Mouse (Mus musculus): ENCODE results near the gene Sirt4. TPM values are rescaled to one million over a fixed set of nuclear protein-coding genes. Genes with fewer than 3 reads are reported as not detected.
A peak's percentile ranks its signal among the peaks of the same experiment; 100 is the strongest.
"Not testable (repeated sequence)": the region's sequence is repeated elsewhere in the genome, so short reads cannot be mapped to it uniquely, and the experiment has no call there.

Sirt4 gene
- polyA plus RNA-seq, 1 experiment from 2014 or later = 18.7 TPM

- Histone ChIP-seq H3K4me2 (ENCODE audit: low read depth, low read length) (no peak overlapping the region), H3K9me3 (replicated peaks; ENCODE audit: control insufficient read depth, low read length) (no peaks in the 10 kb centered on the region), H3K36me3 (ENCODE audit: control insufficient read depth, insufficient read depth) (no peaks in the 10 kb centered on the region), H3K4me3 (ENCODE audit: low read length) (no peak overlapping the region), H3K4me1 (ENCODE audit: control insufficient read depth, insufficient read depth, low read length) (peaks cover 12% of the 10 kb centered on the region), H3K27ac (ENCODE audit: low read length) (no peak overlapping the region), H3K9ac (ENCODE audit: low read length) (no peak overlapping the region), H3K27me3 (ENCODE audit: control insufficient read depth, insufficient read depth, low read length) (no peaks in the 10 kb centered on the region)
- ATAC-seq (replicated peaks; ENCODE audit: extremely low read depth, insufficient read depth, low FRiP score) = no peak
- 83% methylated on average over 3 of the region's 3 CpGs for WGBS
These were observed 35.3 kb downstream of the Sirt4 start for GRCm38 (mm10) chr5:115449247-115449646.

- H3K27me3 ChIP-seq (ENCODE audit: control insufficient read depth, insufficient read depth, low read length) = no peaks in the 10 kb centered on the region
- no peak overlapping the region for H3K4me2 ChIP-seq (ENCODE audit: low read depth, low read length)
- 84% methylated on average over 17 of the region's 17 CpGs for WGBS
- H3K4me3 ChIP-seq (ENCODE audit: low read length) = no peak overlapping the region
- peaks cover 10% of the 10 kb centered on the region for H3K4me1 ChIP-seq (ENCODE audit: control insufficient read depth, insufficient read depth, low read length)
- no peak overlapping the region for H3K9ac ChIP-seq (ENCODE audit: low read length)
- no peak overlapping the region for H3K27ac ChIP-seq (ENCODE audit: low read length)
- H3K9me3 ChIP-seq (replicated peaks; ENCODE audit: control insufficient read depth, low read length) = no peaks in the 10 kb centered on the region
- H3K36me3 ChIP-seq (ENCODE audit: control insufficient read depth, insufficient read depth) = no peaks in the 10 kb centered on the region
- no peak for ATAC-seq (replicated peaks; ENCODE audit: extremely low read depth, insufficient read depth, low FRiP score)
These were observed 37.4 kb downstream of the Sirt4 start for GRCm38 (mm10) chr5:115447108-115447507.

GRCm38 (mm10) chr5:115444130-115444529 lies 40.4 kb downstream of the Sirt4 start:
- Histone ChIP-seq H3K36me3 (ENCODE audit: control insufficient read depth, insufficient read depth) (no peaks in the 10 kb centered on the region), H3K4me1 (ENCODE audit: control insufficient read depth, insufficient read depth, low read length) (no peaks in the 10 kb centered on the region), H3K27ac (ENCODE audit: low read length) (no peak overlapping the region), H3K27me3 (ENCODE audit: control insufficient read depth, insufficient read depth, low read length) (no peaks in the 10 kb centered on the region), H3K9ac (ENCODE audit: low read length) (no peak overlapping the region), H3K4me2 (ENCODE audit: low read depth, low read length) (no peak overlapping the region), H3K9me3 (replicated peaks; ENCODE audit: control insufficient read depth, low read length) (no peaks in the 10 kb centered on the region), H3K4me3 (ENCODE audit: low read length) (no peak overlapping the region)
- 92% methylated on average over 11 of the region's 11 CpGs for WGBS
- ATAC-seq (replicated peaks; ENCODE audit: extremely low read depth, insufficient read depth, low FRiP score) = no peak

- H3K4me2 ChIP-seq (ENCODE audit: low read depth, low read length); H3K9me3 ChIP-seq (replicated peaks; ENCODE audit: control insufficient read depth, low read length); ATAC-seq (replicated peaks; ENCODE audit: extremely low read depth, insufficient read depth, low FRiP score); H3K4me1 ChIP-seq (ENCODE audit: control insufficient read depth, insufficient read depth, low read length); H3K36me3 ChIP-seq (ENCODE audit: control insufficient read depth, insufficient read depth); H3K27ac ChIP-seq (ENCODE audit: low read length); H3K9ac ChIP-seq (ENCODE audit: low read length); H3K27me3 ChIP-seq (ENCODE audit: control insufficient read depth, insufficient read depth, low read length); H3K4me3 ChIP-seq (ENCODE audit: low read length): not testable (repeated sequence)
- WGBS = 72% methylated on average over 5 of the region's 5 CpGs
These were observed 41.9 kb downstream of the Sirt4 start for GRCm38 (mm10) chr5:115442663-115443062.

- no peaks in the 10 kb centered on the region for H3K27me3 ChIP-seq (ENCODE audit: control insufficient read depth, insufficient read depth, low read length)
- no peaks in the 10 kb centered on the region for H3K36me3 ChIP-seq (ENCODE audit: control insufficient read depth, insufficient read depth)
- H3K9ac ChIP-seq (ENCODE audit: low read length) = no peak overlapping the region
- ATAC-seq (replicated peaks; ENCODE audit: extremely low read depth, insufficient read depth, low FRiP score) = no peak
- no peak overlapping the region for H3K4me3 ChIP-seq (ENCODE audit: low read length)
- no peaks in the 10 kb centered on the region for H3K9me3 ChIP-seq (replicated peaks; ENCODE audit: control insufficient read depth, low read length)
- no peak overlapping the region for H3K4me2 ChIP-seq (ENCODE audit: low read depth, low read length)
- no peak overlapping the region for H3K27ac ChIP-seq (ENCODE audit: low read length)
- WGBS = 45% methylated on average over 14 of the region's 14 CpGs
- peaks cover 5% of the 10 kb centered on the region for H3K4me1 ChIP-seq (ENCODE audit: control insufficient read depth, insufficient read depth, low read length)
These were observed 43.2 kb downstream of the Sirt4 start for GRCm38 (mm10) chr5:115441205-115441849.

GRCm38 (mm10) chr5:115438667-115439066 lies 45.9 kb downstream of the Sirt4 start:
- 77% methylated on average over 7 of the region's 7 CpGs for WGBS
- no peaks in the 10 kb centered on the region for H3K9me3 ChIP-seq (replicated peaks; ENCODE audit: control insufficient read depth, low read length)
- H3K4me1 ChIP-seq (ENCODE audit: control insufficient read depth, insufficient read depth, low read length) = peaks cover 9% of the 10 kb centered on the region
- no peak for ATAC-seq (replicated peaks; ENCODE audit: extremely low read depth, insufficient read depth, low FRiP score)
- peaks cover 5% of the 10 kb centered on the region; the same call in 1 of the 2 replicates for H3K27me3 ChIP-seq (ENCODE audit: control insufficient read depth, insufficient read depth, low read length)
- H3K4me3 ChIP-seq (ENCODE audit: low read length) = no peak overlapping the region
- H3K36me3 ChIP-seq (ENCODE audit: control insufficient read depth, insufficient read depth) = no peaks in the 10 kb centered on the region
- no peak overlapping the region for H3K9ac ChIP-seq (ENCODE audit: low read length)
- H3K27ac ChIP-seq (ENCODE audit: low read length) = no peak overlapping the region
- no peak overlapping the region for H3K4me2 ChIP-seq (ENCODE audit: low read depth, low read length)

GRCm38 (mm10) chr5:115437945-115438315 lies 46.6 kb downstream of the Sirt4 start:
- Histone ChIP-seq H3K36me3 (ENCODE audit: control insufficient read depth, insufficient read depth) (no peaks in the 10 kb centered on the region), H3K27me3 (ENCODE audit: control insufficient read depth, insufficient read depth, low read length) (peaks cover 9% of the 10 kb centered on the region; the same call in 1 of the 2 replicates), H3K4me1 (ENCODE audit: control insufficient read depth, insufficient read depth, low read length) (peaks cover 9% of the 10 kb centered on the region), H3K9me3 (replicated peaks; ENCODE audit: control insufficient read depth, low read length) (no peaks in the 10 kb centered on the region), H3K4me3 (ENCODE audit: low read length) (no peak overlapping the region), H3K9ac (ENCODE audit: low read length) (no peak overlapping the region), H3K4me2 (ENCODE audit: low read depth, low read length) (no peak overlapping the region), H3K27ac (ENCODE audit: low read length) (no peak overlapping the region)
- WGBS = 45% methylated on average over 2 of the region's 2 CpGs
- ATAC-seq (replicated peaks; ENCODE audit: extremely low read depth, insufficient read depth, low FRiP score) = no peak

- Histone ChIP-seq H3K27ac (ENCODE audit: low read length) (no peak overlapping the region), H3K36me3 (ENCODE audit: control insufficient read depth, insufficient read depth) (no peaks in the 10 kb centered on the region), H3K4me1 (ENCODE audit: control insufficient read depth, insufficient read depth, low read length) (peaks cover 9% of the 10 kb centered on the region), H3K27me3 (ENCODE audit: control insufficient read depth, insufficient read depth, low read length) (peaks cover 9% of the 10 kb centered on the region; the same call in 1 of the 2 replicates), H3K4me2 (ENCODE audit: low read depth, low read length) (no peak overlapping the region), H3K9ac (ENCODE audit: low read length) (no peak overlapping the region), H3K9me3 (replicated peaks; ENCODE audit: control insufficient read depth, low read length) (no peaks in the 10 kb centered on the region), H3K4me3 (ENCODE audit: low read length) (no peak overlapping the region)
- ATAC-seq (replicated peaks; ENCODE audit: extremely low read depth, insufficient read depth, low FRiP score) = no peak
- WGBS = 72% methylated on average over 7 of the region's 7 CpGs
These were observed 47.1 kb downstream of the Sirt4 start for GRCm38 (mm10) chr5:115437242-115437944.

- H3K36me3 ChIP-seq (ENCODE audit: control insufficient read depth, insufficient read depth) = no peaks in the 10 kb centered on the region
- peak overlapping the region; percentile 86 for H3K4me2 ChIP-seq (ENCODE audit: low read depth, low read length)
- peaks cover 9% of the 10 kb centered on the region for H3K4me1 ChIP-seq (ENCODE audit: control insufficient read depth, insufficient read depth, low read length)
- peak overlapping the region; percentile 82 for H3K9ac ChIP-seq (ENCODE audit: low read length)
- H3K4me3 ChIP-seq (ENCODE audit: low read length) = peak overlapping the region; percentile 57
- under 1% methylated on average over 40 of the region's 43 CpGs for WGBS
- no peaks in the 10 kb centered on the region for H3K9me3 ChIP-seq (replicated peaks; ENCODE audit: control insufficient read depth, low read length)
- peak; percentile 35; the same call in 1 of the 2 replicates for ATAC-seq (replicated peaks; ENCODE audit: extremely low read depth, insufficient read depth, low FRiP score)
- peak overlapping the region; percentile 35 for H3K27ac ChIP-seq (ENCODE audit: low read length)
- H3K27me3 ChIP-seq (ENCODE audit: control insufficient read depth, insufficient read depth, low read length) = peaks cover 9% of the 10 kb centered on the region; the same call in 1 of the 2 replicates
These were observed 48.0 kb downstream of the Sirt4 start for GRCm38 (mm10) chr5:115436421-115437124.
